Mouse (Mus musculus) heart, postnatal 4 days (tissue): ENCODE results near the gene Rnase13. TPM values are rescaled to one million over a fixed set of nuclear protein-coding genes. Genes with fewer than 3 reads are reported as not detected.

Experiments used
- DNase-seq: peaks from one replicate; pipeline ENCODE4 v3.0.0; 2021
- total RNA-seq, 2 experiments: library from RNA; stranded (reverse); gene quantifications; 2 replicates each; pipeline ENCODE4 v1.2.3; 2021

Rnase13 gene
- total RNA-seq, 2 experiments from 2014 or later: not detected

DNA sequence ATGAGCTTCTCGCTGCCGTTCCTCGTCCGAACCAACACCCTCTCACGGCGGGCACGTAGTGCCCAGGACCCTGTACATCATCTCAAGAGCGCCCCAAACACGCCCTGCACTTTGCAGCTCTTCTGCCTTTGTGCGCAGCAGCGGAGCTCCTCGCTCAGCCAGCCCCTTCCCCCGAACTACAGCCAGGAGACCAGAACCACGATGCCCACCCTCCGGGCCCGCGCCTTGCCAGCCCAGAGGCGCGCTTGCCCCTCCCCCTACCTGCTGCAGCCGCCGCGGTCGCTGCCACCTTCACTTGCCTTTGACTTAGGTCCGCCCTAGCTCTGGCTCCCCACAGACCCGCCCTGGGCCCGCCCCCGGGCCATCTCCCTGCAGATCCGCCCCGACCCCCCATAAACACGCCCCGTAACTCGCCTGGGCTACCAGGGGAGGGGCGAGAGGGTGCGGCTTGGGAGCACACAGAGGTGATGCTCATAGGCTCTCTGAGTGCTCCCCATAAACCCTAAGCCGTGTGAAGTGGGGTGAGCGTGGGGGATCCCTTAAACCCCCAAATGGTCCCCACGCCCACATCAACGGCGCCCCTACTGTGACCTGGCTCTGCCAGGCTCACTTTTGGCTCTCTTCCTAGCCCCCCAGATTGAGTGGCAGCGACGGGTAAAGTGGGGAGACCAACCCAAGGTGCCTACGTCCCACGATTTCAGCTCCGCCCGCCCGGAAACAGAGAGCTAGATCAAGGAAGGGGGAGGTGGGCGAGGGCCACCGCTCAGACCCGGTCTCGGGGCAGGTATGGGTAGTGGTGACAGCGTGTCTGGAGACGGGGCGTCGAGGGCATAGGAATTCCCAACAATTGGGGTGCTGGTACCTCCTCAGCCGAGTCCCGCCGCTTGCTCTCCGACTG, 9.3 kb downstream of the Rnase13 start:
- DNase-seq: peak; percentile 88

DNA sequence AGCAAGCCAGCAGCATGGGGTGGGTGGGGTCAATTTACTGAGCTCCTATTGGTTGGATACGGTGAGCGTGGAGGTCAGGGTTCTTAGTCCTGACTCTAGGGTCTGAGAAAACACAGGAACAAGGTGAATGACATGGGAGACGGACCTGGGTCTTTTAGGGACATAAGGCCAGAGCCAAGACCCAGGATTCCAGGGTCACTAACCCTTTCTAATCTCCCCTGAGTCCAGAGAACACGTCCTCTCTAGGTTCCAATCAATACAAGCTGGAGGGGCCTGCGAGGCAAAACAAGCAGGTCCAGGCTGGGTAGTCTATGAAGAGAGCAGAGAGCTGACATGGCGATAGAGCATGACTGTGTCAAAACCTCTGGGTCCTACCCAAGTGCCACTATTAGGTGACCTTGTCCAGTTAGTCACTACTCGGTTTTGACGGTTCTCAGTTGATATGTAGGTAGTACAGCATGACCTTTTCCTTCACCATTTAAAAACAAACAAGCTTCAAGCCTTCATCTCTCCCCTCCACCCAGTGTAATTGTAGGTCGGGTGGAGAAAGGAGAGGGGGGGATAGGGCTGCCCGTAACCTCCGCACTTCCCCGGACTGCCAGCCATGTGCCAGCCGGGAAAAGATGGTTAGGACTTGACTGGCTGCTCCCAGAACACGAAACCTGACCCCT, 10.0 kb downstream of the Rnase13 start:
- DNase-seq: peak; percentile 27

DNA sequence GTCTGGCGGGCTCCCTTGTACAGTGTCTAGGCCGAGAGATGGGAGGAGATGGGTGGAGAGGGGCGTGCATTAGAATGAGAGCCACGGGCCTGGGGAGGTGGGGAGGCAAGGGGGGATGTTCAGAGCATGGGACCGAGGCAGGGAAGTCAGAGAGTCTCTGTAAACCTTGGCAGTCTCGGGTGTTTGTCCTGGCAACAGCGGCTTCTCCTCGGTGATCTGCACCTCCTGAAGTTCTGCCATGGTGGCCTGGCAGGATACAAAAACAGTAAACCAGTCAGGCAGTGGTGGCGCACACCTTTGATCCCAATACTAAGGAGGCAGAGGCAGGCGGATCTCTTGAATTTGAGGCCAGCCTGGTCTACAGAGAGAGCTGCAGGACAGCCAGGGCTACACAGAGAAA, 11.3 kb downstream of the Rnase13 start:
- DNase-seq: no peak

DNA sequence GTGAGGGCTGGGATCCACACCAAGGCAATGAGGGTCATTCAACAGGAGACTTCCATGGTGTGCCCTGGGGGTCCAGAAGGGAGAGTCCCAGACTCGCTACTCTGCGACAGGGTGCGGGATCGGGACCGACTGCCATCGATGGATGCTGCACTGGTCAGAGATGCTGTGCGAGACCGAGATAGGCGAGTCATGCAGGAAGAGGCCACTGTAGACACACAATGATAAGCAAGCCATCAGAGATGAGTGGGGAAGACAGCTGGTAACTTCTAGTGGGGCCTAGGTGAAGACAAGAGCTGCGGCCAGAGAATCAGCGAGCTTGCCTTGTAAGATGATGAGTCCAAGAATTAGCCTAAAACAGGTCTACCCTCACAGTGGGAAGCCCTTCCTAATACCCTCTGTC, 16.5 kb downstream of the Rnase13 start:
- DNase-seq: no peak

DNA sequence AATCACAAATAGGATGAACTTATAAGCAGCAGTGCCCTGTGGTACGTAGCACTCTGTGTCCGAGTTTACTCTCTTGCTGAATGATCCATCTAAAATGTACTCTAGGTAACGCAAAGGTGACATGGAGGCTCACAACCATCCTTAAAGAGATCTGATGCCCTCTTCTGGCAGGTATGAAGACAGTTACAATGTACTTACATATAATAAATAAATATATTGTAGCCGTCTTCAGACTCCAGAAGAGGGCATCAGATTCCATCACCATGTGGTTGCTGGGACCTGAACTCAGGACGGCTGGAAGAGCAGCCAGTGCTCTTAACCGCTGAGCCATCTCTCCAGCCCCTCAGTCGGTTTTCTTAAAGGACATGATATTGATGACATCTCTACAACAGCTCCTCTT, 17.9 kb downstream of the Rnase13 start:
- no peak for DNase-seq

DNA sequence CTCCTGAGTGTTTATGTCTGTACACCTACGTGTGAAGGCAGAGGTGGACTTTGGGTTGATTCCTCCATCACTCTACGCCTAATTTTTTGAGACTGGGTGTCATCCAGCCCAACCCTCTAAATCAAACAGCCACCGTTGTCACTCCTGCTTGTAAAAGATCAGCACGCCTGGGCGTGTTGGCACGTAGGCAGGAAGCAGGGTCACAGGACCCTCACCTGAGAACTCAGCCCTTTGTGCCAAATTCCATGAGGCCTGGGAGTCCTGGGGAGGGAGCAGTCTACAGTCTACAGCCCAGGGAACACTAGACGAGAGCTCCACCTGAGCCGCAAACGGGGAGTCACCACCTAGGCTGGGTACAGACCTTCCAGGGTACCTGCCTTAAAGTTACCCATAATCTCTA, 18.8 kb downstream of the Rnase13 start:
- DNase-seq: no peak

DNA sequence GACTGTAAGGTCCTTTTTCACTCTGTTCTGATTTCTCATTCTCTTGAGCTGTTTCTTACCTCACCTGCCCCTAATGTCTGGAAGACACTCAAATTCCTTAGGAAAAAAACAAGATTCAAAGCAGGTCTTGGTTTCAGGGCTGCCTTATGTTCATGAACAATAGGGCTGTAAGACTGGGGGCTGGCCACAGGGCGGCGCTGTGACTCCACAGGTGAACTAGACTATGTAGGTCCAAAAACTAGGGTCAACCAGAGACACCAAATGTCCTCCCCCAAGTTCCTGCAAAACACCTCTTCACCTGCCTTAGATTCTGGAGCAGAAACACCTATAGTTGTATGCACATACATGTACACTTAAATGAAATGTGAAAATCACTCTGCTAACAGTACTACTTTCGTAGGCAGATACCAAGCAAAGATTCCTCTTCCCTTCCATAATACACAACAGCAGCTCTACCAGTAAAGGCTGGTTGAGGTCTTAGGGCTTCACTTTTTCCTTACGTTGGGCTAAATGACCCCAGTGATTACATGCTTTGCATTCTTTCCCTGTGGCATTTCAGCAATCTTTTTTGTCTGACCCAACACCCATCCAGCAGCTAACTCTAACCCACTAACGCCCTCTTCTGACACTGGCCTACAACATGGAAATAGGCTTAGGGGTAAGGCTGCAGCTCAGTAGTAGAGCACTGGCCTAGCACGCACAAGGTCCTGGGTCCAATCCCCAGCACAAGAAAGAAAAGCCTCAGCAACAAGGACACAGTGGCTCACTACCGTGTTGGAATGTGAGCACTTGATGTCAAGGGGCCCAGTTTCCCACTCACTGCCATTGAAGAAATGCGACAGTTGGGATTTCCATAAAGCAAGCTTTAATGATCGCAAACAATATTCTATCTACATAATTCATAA, 19.5 kb downstream of the Rnase13 start:
- peak; percentile 90 for DNase-seq

DNA sequence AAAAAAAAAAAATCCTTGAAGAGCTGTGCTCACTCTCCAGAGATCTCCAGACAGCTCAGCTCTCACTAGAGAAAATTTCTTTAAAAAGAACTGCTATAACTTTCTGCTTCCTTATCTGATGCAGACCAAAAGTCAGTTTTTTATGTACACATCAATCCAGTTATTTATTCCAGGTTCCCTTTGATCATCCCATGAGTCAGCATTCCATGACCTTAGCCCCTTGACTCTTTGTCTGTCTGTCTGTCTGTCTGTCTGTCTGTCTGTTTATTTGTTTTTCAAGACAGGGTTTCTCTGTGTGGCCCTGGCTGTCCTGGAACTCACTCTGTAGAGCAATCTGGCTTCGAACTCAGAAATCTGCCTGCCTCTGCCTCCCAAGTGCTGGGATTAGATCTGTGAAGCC, 23.2 kb downstream of the Rnase13 start:
- no peak for DNase-seq

DNA sequence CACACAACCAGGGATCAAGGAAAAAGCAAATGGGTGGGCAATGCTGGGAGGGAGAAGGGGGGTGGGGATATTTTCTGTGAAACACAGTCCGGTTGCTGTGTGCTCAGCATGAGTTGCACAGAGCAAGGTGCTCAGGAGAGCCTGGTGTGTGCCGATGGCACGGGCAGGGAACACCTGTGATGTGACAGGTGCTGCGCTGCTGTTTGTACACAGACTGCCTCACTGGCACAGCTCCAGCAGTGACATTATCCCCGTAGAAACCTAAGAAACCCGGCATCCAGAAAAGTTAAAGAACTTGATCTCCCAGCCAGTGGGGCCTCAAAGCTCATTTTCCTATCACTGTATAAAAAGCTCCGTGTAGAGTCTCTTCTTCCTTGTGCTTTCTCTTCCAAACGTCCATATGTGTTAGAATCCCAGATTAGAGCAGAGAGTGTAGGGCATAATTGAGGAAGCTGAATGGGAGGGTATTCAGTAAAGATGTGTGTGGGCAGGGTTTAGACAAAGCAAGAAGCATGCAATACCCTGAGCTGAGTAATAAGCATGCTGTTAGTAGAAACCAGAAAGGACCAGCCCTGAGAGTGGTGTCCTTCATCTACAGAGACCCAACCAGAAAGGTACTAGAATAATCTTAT, 25.9 kb downstream of the Rnase13 start:
- DNase-seq: no peak

DNA sequence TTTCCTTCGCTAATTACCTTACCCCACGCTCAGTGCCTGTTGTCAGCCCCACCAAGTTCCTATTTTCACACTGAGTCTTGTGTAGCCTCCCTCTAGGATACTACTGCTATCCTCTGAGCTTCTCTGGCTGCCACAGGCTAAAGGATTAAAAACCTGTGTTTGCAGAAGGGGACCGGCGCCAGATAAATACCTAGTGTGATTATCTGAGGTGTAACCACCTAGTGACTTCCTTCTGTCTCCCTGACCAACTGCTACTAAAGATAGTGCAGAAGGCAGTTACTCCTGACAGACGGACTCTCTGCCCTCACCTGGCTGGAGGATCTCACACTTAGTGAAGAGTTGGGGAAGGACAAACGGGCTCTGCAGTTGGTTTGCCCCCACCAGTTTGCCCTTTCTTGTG, 26.6 kb downstream of the Rnase13 start:
- DNase-seq: no peak

DNA sequence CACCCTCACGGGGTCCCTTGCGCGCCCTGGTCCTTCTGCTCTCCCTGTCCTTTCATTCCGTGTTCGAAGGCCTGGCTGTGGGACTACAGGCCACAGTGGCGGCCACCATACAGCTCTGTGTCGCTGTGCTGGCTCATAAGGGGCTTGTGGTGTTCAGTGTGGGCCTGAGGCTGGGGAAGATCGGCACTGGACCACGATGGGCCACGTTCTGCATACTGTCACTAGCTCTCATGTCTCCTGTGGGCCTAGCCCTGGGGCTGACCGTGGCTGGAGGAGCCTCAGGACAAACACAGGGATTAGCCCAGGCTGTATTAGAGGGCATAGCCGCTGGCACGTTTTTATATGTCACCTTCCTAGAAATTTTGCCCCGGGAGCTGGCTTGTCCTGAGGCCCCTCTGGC, 27.5 kb downstream of the Rnase13 start:
- no peak for DNase-seq

DNA sequence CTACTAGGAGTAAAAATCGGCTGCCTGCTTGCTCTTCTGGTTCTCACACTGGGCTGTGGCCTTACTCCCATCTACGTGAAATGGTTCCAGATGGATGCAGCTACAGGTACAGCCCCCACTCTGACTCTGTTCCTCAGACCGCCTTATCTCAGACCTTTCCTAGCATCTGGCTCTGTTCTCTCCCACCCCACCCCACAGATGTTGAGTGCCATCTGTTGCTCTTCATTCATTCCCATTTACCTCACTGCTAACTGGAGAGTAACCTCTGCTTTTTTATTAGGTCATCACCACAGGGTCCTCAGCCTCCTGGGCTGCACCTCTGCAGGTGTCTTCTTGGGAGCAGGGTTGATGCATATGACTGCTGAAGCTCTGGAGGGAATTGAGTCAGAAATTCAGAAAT, 28.8 kb downstream of the Rnase13 start:
- no peak for DNase-seq

DNA sequence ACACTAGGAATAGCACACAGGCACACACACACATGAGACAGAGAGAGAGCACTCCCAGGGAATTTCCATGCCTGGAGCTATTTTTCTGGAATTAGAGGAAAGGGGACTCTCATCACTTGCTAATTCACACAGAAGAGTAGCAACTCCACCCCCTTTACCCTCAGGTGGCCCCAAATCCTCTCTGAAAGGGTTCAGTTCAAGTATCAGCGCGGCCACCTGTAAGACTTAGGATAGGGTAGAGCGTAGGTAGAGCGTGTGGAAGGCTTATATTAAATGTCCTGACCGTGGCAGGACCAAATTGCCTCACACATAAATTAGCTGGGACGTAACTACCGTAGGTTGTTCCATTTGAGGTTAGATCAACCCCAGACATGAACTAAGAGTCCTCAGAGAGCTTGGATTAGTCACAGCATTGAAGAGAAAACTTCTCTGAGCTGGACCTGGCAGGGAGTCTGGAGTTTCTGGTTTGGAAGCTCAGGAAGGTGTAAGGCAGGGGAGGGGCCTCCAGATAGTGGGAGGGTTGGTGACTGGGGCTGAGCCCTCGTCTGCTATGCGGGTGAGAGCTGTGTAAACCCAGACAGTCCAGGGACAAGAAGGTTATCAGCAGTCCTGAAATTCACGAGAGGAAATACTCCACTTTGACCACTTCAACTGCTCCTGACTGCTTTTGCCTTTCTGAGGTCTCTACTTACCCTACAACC, 29.3 kb downstream of the Rnase13 start:
- DNase-seq: no peak

DNA sequence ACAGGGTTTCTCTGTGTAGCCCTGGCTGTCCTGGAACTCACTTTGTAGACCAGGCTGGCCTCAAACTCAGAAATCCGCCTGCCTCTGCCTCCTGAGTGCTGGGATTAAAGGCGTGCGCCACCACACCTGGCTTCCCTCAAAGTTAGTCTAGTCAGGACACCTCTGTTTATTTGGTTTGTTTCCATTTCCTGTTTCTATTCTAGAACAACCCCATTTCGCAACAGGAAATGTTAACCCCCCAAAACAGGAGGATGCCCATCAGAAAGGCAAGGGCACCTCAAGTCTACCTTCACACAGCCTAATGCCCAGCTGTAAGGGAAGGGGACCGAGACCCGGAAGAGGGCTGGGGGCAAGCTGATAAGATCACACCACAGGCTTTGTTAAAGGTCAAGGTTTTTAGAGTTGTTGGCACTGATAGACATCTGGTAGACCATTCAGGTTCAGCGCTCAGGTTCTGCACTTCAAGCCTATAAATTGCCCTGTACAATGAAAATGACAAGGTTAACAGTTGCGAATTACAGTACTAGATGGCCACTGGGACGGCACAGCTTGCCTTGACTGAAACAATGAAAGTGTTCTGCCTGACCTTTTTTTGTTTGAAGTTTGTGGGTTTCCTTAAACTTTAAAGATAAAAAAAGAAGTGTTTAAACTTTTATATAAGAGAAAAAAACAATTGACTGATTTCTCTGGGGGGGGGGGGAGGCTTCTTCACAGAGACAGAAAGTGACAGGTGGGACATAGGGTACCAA, 30.2 kb downstream of the Rnase13 start, which contains the start of gene Slc39a2:
TSS of gene Slc39a2 (plus strand) at position 699 of the 749 bp plus-strand sequence.
- no peak for DNase-seq

DNA sequence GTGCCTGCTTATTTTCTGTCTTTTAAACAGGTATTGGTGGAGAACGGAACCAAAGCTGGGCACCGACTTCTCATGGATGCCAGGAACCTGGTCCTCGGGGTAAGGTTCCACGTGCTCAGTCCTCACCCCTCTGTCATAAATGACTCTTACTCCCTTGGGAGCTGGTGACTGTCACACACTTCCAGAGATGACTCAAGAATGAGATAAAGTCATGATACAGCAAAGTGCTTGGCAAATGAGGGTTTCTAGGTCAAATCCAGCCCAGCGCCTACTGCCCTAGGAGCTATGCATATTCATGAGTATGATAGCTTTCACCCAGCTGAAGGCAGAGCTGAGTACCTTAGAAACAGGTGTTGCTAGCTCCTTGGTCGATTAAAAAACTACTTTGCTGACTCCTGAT, 32.7 kb downstream of the Rnase13 start:
- no peak for DNase-seq

DNA sequence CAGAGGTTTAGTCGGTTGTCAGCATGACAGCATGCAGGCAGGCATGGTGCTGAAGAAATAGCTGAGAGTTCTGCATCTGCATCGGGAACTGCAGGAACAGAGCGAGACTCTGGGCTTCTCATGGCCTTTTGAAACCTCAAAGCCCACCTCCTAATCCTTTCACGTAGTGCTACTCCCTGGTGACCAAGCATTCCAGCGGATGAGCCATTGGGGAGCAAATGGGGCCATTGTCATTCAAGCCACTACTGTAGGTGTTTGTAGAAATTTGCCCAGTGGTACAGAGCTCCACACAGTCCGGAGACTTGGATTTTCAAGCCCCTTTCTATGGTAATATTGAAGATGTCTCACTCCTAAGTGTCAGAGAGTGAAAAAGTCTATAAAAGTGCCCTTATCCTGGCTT, 36.5 kb downstream of the Rnase13 start:
- DNase-seq: no peak

DNA sequence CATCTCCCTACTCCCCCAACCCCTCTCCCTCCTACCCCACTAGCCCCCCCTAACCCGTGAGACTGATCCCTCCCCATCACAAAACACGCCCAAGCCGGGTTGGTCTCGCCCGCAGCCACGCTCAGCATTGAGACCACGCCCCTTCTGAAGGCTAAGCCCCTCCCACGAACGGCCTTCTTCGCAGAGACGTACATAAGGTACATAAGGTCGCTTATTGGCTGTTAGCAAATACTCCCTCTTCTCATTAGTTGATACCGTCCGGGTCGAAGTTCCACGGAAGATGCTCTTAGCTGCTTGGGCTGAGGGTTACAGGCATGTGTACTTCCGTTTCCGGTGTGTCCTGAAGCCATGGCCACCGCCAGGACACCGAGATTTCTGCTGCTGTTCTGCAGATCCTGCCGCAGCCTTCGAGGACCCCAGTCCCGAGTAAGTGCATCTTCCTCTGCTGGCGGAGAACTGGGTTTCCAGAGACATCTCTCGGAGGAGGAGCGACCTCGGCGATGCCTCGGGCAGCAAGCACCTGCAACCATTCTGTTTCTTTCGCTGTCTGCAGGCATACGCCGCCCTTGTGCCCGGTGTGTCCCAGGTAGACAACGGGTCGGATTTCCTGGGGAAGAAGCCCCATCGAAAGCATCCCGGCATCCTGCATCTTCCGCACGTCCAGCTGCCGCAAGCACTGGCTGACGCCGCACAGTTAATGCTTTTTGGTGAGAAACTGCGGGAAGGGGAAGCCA, 37.8 kb downstream of the Rnase13 start, which contains the start of gene Mettl17:
TSS of gene Mettl17 (plus strand) at position 245 of the 734 bp plus-strand sequence.
- DNase-seq: peak; percentile 97

DNA sequence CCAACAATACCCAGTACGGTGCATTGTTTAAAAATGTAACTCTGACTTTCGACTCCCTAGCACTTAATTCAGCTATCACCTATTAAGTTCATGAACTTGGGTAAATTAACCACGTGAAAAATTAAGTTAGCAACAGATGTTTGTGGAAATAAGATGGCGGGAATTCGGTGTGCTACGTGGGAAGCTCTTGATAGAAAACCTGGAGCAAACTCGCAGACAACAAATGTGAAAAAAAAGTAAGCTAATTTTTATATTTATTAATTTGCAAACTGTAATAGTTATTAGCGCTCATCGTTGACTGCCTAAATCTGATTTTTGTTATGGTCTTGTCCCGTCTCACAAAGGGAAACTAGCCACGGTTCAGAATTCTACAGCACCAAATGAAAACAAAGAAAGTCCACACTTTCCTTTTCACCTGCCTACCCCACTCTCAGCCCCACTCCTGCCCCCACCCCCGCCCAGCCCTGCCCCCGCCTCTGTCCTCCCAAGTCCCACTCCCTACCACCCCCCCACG, 38.5 kb downstream of the Rnase13 start:
- DNase-seq: no peak

DNA sequence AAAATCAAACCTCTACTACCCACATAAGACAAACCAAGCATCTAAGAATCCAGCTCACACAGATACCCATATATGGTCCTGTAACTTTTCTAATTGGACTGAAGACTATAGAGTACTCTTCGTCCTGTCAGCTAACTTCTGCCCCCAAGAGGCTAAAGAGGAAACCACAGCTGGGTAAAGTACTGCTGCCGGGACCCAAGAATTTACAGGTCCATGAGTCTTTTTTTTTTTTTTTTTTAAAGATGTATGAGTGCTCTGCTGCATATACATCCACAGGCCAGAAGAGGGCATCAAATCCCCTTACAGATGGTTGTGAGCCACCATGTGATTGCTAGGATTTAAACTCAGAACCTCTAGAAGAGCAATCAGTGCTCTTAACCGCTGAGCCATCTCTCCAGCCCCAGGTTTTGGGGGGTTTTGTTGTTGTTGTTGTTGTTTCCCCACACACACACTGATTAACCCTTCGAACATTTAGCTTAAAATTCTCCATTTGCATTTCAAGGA, 39.0 kb downstream of the Rnase13 start:
- DNase-seq: peak; percentile 86

DNA sequence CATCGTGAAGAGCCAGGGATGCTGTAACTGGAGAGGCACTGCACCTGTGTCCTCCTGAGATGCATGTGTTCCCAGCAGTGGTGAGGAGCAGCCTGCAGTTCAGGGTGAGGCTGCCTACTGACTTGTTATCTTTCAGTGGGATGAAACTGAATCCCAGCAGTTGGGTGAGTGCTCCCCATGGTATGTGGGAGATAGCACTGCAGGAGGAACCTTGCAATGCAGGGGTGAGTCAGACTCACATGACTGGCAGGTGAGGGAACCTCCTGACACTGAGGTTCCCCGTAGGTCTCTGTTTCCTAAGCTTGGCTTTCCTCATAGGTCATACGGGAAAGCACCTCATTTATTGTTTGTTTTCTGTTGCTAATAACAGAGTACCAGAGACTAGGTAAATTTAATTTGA, 45.1 kb downstream of the Rnase13 start:
- no peak for DNase-seq
